Mouse (Mus musculus): ENCODE results near the gene BC030867.
"Not testable (repeated sequence)": the region's sequence is repeated elsewhere in the genome, so short reads cannot be mapped to it uniquely, and the experiment has no call there.

The BC030867 gene

GRCm38 (mm10) chr11:102249351-102250090, 839 bp downstream of the BC030867 start:
- DNase-seq (ENCODE audit: low spot score in 2 of 2) = no peak

DNA sequence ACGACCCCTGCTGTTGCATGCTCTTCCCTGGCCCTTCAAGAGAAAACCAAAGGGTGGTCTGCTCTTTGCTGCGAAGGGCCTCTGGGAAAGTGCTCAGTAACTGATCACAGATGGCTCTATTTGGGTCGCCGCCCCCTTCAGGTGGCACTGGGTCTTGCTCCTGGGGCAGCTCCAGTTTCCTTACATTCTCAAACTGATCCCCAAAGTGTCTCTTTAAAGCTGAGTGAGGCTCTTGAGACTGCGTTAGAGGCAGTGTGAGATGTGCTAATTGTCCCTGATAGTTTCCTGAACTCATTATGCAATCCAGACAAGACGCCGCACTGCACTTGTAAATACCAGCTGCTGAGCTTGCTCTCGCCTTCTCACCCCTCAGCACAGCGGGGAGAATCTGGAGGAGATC, 8.8 kb downstream of the BC030867 start:
- no peak for DNase-seq (ENCODE audit: low spot score in 2 of 2)

GRCm38 (mm10) chr11:102258095-102258494, 9.4 kb downstream of the BC030867 start:
- DNase-seq (ENCODE audit: low spot score in 2 of 2) = no peak

DNA sequence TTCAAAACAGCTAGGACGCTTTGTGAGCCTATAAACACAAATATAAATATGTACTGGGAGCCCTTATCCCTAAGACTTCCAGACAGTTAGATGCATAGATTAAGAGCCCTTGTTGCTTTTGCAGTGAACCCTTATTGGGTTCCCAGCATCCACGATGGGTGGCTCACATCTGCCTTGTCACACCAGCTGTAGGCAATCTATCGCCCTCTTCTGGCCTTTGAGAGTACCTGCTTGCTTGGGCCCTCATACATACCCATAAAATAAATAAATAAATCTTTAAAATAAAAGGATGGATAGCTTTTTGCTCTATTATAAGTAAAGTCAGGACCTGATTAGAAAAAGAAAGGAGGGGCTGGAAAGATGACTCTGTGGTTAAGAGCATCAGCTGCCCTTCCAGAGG, 9.8 kb downstream of the BC030867 start:
- no peak for DNase-seq (ENCODE audit: low spot score in 2 of 2)

GRCm38 (mm10) chr11:102263211-102263610, 14.5 kb downstream of the BC030867 start:
- DNase-seq (ENCODE audit: low spot score in 2 of 2) = no peak

- no peak for DNase-seq (ENCODE audit: low spot score in 2 of 2)
Measured at GRCm38 (mm10) chr11:102265816-102266215, 17.1 kb downstream of the BC030867 start.

GRCm38 (mm10) chr11:102266631-102267355, 18.1 kb downstream of the BC030867 start:
- no peak for DNase-seq (ENCODE audit: low spot score in 2 of 2)

DNA sequence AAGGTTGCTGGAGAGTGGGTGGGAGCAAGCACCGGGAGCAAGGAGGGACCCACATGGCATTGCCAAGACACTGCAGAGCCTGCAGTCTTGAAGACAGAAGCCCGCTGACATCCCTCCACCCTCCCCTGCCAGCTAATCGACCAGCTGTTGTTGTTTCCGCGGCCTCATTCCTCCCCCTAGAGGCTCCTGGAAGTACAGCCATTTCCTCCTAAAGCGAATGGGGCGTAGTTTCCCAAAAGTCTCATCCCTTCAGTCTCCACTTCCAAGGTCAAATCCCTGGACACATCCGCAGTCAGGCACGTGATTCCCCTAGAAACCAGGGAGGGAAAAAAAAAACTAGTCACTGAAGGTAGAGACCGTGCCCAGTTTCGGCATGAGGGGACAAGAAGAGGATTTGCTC, 18.8 kb downstream of the BC030867 start:
- DNase-seq (ENCODE audit: low spot score in 2 of 2) = peak; percentile 70 to 76

GRCm38 (mm10) chr11:102268520-102269244, 20.0 kb downstream of the BC030867 start, which contains the start of gene Asb16:
TSS of gene Asb16 (plus strand) at chr11:102268743.
- DNase-seq (ENCODE audit: low spot score in 2 of 2) = no peak

DNA sequence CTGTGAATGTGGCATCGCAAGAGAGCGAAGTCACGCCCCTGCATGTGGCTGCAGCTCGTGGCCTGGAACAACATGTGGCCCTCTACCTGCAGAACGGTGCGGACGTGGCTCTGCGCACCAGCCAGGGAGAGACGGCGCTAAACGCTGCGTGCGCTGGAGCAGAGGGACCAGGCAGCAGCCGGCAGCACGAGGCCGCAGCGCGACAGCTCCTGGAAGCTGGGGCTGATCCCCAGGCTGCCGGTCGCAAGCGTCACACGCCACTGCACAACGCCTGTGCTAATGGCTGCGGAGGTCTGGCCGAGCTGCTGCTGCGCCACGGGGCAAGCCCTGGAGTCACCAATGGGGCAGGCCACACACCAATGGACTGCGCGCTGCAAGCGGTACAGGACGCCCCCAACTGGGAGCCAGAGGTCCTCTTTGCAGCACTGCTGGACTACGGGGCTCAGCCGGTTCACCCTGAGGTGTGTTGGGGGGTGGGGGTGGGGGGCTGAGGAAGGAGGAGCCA, 27.8 kb downstream of the BC030867 start:
- DNase-seq (ENCODE audit: low spot score in 2 of 2) = no peak

GRCm38 (mm10) chr11:102277754-102278153, 29.1 kb downstream of the BC030867 start:
- DNase-seq (ENCODE audit: low spot score in 2 of 2) = no peak

DNA sequence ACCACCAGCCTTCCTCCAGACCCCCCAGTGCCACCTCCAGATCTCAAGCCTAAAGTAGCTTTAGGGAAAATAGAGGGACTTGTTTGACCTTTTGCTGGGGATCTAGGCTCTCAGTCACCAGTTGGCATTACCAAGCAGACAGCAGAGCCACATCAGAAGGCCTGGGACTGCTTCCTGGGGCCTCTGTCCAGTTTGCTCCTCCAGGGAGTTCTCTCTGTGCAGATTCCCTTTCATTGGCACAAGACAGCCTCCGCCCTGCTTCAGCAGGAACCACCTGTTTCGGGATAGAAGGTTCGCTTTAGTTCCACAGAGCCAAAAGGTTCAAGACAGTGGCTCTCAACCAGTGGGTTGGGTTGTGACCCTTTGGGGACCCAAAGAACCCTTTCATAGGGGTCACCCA, 30.9 kb downstream of the BC030867 start:
- DNase-seq (ENCODE audit: low spot score in 2 of 2) = no peak

DNA sequence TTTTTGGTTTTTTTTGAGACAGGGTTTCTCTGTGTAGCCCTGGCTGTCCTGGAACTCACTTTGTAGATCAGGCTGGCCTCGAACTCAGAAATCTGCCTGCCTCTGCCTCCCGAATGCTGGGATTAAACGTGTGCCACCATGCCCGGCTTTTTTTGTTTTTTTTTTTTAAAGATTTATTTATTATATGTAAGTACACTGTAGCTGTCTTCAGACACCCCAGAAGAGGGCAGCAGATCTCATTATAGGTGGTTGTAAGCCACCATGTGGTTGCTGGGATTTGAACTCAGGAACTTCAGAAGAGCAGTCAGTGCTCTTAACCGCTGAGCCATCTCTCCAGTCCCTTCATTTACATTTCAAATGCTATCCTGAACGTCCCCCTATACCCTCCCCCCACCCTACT, 31.6 kb downstream of the BC030867 start:
- DNase-seq (ENCODE audit: low spot score in 2 of 2) = not testable (repeated sequence)

- no peak for DNase-seq (ENCODE audit: low spot score in 2 of 2)
Measured at GRCm38 (mm10) chr11:102283922-102284321, 35.2 kb downstream of the BC030867 start.

GRCm38 (mm10) chr11:102284501-102285094, 35.9 kb downstream of the BC030867 start, which contains the start of gene Tmub2:
TSS of gene Tmub2 (plus strand) at chr11:102284931.
- DNase-seq (ENCODE audit: low spot score in 2 of 2) = peak; percentile 96 to 98

- no peak for DNase-seq (ENCODE audit: low spot score in 2 of 2)
Measured at GRCm38 (mm10) chr11:102285095-102285834, 36.6 kb downstream of the BC030867 start.

DNA sequence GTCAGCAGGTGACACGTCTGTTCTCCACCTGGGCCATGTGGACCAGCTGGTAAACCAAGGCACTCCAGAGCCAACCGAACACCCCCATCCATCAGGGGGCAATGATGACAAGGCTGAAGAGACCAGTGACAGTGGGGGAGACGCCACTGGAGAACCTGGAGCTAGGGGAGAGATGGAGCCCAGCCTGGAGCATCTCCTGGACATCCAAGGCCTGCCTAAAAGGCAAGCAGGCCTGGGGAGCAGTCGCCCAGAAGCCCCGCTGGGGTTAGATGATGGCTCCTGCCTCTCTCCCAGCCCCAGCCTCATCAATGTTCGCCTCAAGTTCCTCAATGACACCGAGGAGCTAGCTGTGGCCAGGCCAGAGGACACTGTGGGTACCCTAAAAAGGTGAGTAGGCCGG, 38.8 kb downstream of the BC030867 start:
- no peak for DNase-seq (ENCODE audit: low spot score in 2 of 2)

DNA sequence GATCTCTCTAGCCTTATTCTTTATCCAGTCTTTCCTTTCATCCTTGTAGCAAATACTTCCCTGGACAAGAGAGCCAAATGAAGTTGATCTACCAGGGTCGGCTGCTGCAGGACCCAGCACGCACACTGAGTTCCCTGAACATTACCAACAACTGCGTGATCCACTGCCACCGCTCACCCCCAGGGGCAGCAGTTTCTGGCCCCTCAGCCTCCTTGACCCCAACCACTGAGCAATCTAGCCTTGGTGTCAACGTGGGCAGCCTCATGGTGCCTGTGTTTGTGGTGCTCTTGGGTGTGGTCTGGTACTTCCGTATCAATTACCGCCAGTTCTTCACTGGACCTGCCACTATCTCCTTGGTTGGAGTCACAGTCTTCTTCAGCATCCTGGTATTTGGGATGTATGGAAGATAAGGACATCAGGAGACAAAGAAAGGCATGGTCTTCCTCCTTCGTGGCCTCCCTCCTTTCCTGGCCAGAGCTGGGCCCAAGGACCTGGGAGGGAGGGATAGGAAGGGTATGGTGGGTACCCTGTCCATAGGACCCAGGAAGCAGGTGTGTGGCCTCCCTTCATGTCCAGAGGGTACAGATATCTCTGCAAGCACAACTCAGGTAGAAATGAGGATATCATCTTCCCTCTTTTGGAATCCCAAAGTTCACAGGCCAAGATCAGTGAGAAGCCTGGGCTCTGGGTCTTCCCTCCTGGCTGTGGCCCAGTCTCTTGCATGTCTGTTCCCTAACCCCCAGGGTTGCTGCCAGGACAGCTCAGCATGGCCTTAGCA, 39.5 kb downstream of the BC030867 start:
- DNase-seq (ENCODE audit: low spot score in 2 of 2) = no peak

- no peak for DNase-seq (ENCODE audit: low spot score in 2 of 2)
Measured at GRCm38 (mm10) chr11:102288913-102289312, 40.2 kb downstream of the BC030867 start.

- DNase-seq (ENCODE audit: low spot score in 2 of 2) = no peak
Measured at GRCm38 (mm10) chr11:102289511-102290100, 40.9 kb downstream of the BC030867 start.
